ENCODE assay signal across 8 mouse cellular contexts in genomic region chr4:114300390-114301012, GRCm38 (mm10).
A peak's percentile ranks its signal among the peaks of the same experiment; 100 is the strongest.
DNase-seq lines count a peak whose midpoint lies in the region; ATAC-seq lines count a peak whose summit lies in the region.

No protein-coding gene starts in this region.

- intact Hi-C loops in left cerebral cortex, postnatal 14 days (cut with DNase I), result loop anchor here (5.0 kb wide), 1 partner anchor 337 kb away; no protein-coding TSS in a partner anchor
- intact Hi-C loops in left cerebral cortex, postnatal 36 days (cut with DNase I), result loop anchor here (5.0 kb wide), 2 partner anchors 337 to 1513 kb away; no protein-coding TSS in a partner anchor

- no peak for ATAC-seq in activated CD4-positive, CD25-positive, alpha-beta regulatory T cell, adult 4 months

- peak; percentile 4 for DNase-seq in adrenal gland, postnatal 10 days
- DNase-seq in adrenal gland, postnatal 25 days, result no peak
- DNase-seq in left cerebral cortex, postnatal 14 days (ENCODE audit: low spot score in 2 of 2), result peak; percentile 53 to 82
- no peak for DNase-seq in left cerebral cortex, postnatal 36 days (ENCODE audit: low spot score in 2 of 2)
- DNase-seq in forelimb bud, embryonic 11.5 days (ENCODE audit: low read depth, low spot score), result peak; percentile 44
- peak; percentile 36 for DNase-seq in lung, postnatal 10 days
- DNase-seq in urinary bladder, postnatal 36 days (ENCODE audit: low spot score in 2 of 2), result no peak

Comparison
In these comparisons a context has a peak if more than half of its experiments do, and no peak if none do; other contexts are left out.
1. DNase-seq: peak in adrenal gland, postnatal 10 days (single experiment), left cerebral cortex, postnatal 14 days (2 of 2), forelimb bud, embryonic 11.5 days (single experiment) and lung, postnatal 10 days (single experiment); none in adrenal gland, postnatal 25 days (single experiment), left cerebral cortex, postnatal 36 days (0 of 2) and urinary bladder, postnatal 36 days (0 of 2).